In genomic region chr16:13193663-13194071, GRCm38 (mm10) we compare ENCODE assay signal across 12 mouse cellular contexts.
A peak's percentile ranks its signal among the peaks of the same experiment; 100 is the strongest.
DNase-seq lines count a peak whose midpoint lies in the region; ATAC-seq and TF ChIP-seq lines count a peak whose summit lies in the region.
"Had no signal": no experiment of that assay in that cellular context is flagged by ENCODE, and none has a peak within 500 bp of the region (broad histone marks: within the 10 kb centered on the region; RNA-seq: fewer than 3 reads in every experiment).

No protein-coding gene starts in this region.

- TF ChIP-seq CTCF in hindbrain, postnatal 0 days (IDR thresholded peaks at IDR 0.05; ENCODE audit: low read depth) = no peak
- TF ChIP-seq CTCF in layer of hippocampus, adult 2 months (conservative IDR thresholded peaks at IDR 0.05) = no peak

- H3K9ac ChIP-seq in hindbrain, postnatal 0 days (replicated peaks; ENCODE audit: low read length) = no peak overlapping the region
- H3K9ac ChIP-seq in hindbrain, embryonic 12.5 days = no peak overlapping the region
- no peak overlapping the region for H3K9ac ChIP-seq in forebrain, embryonic 12.5 days
- H3K9ac ChIP-seq in forebrain, embryonic 16.5 days (replicated peaks; ENCODE audit: low read depth, low read length) = no peak overlapping the region
- H3K9ac ChIP-seq: liver, postnatal 0 days; neural tube, embryonic 12.5 days had no signal

- no peak overlapping the region for H3K4me3 ChIP-seq in hindbrain, postnatal 0 days (ENCODE audit: low read length)
- H3K4me3 ChIP-seq in hindbrain, embryonic 12.5 days = no peak overlapping the region
- no peak overlapping the region for H3K4me3 ChIP-seq in layer of hippocampus, adult 2 months
- H3K4me3 ChIP-seq in forebrain, embryonic 12.5 days (replicated peaks) = no peak overlapping the region
- H3K4me3 ChIP-seq in forebrain, embryonic 16.5 days (replicated peaks; ENCODE audit: low read length) = no peak overlapping the region
- H3K4me3 ChIP-seq: neural tube, embryonic 12.5 days had no signal

- H3K9me3 ChIP-seq in hindbrain, postnatal 0 days (ENCODE audit: low read length) = no peaks in the 10 kb centered on the region
- no peaks in the 10 kb centered on the region for H3K9me3 ChIP-seq in hindbrain, embryonic 12.5 days (replicated peaks)
- H3K9me3 ChIP-seq in forebrain, embryonic 12.5 days = no peaks in the 10 kb centered on the region
- no peaks in the 10 kb centered on the region for H3K9me3 ChIP-seq in forebrain, embryonic 16.5 days (ENCODE audit: control insufficient read depth, low read length)
- H3K9me3 ChIP-seq: neural tube, embryonic 12.5 days had no signal

- no peak overlapping the region for H3K4me2 ChIP-seq in hindbrain, postnatal 0 days (ENCODE audit: low read depth, low read length)
- no peak overlapping the region for H3K4me2 ChIP-seq in hindbrain, embryonic 12.5 days (replicated peaks)
- no peak overlapping the region for H3K4me2 ChIP-seq in forebrain, embryonic 12.5 days
- no peak overlapping the region for H3K4me2 ChIP-seq in forebrain, embryonic 16.5 days (ENCODE audit: low read length)
- H3K4me2 ChIP-seq: neural tube, embryonic 12.5 days had no signal

- no peaks in the 10 kb centered on the region for H3K27me3 ChIP-seq in hindbrain, postnatal 0 days (ENCODE audit: insufficient read depth, low read length)
- no peaks in the 10 kb centered on the region for H3K27me3 ChIP-seq in hindbrain, embryonic 12.5 days
- H3K27me3 ChIP-seq in forebrain, embryonic 12.5 days = no peaks in the 10 kb centered on the region
- no peaks in the 10 kb centered on the region for H3K27me3 ChIP-seq in forebrain, embryonic 16.5 days (replicated peaks; ENCODE audit: control insufficient read depth, insufficient read depth, low read length)
- H3K27me3 ChIP-seq: neural tube, embryonic 12.5 days had no signal

- ATAC-seq in hindbrain, postnatal 0 days = peak; percentile 78
- no peak for ATAC-seq in hindbrain, embryonic 12.5 days (ENCODE audit: low FRiP score)
- no peak for ATAC-seq in forebrain, embryonic 12.5 days (ENCODE audit: low FRiP score)
- ATAC-seq in forebrain, embryonic 16.5 days = no peak
- ATAC-seq: liver, postnatal 0 days had no signal

- intact Hi-C loops in gastrocnemius, postnatal 36 days (cut with DNase I) = no loop called here

- DNase-seq in hindbrain, postnatal 0 days (ENCODE audit: low spot score) = no peak
- peak; percentile 98 for DNase-seq in heart, adult 11 months
- DNase-seq in layer of hippocampus, adult 2 months (ENCODE audit: low spot score in 2 of 2) = peak; percentile 54 to 77
- DNase-seq in right cerebral cortex, postnatal 10 days (ENCODE audit: low spot score in 2 of 2) = peak; percentile 72 to 82
- no peak for DNase-seq in gastrocnemius, postnatal 36 days
- DNase-seq: cerebellum, adult 9-10 months; kidney, adult 2 months; liver, postnatal 0 days had no signal

- no peak overlapping the region for H3K27ac ChIP-seq in hindbrain, postnatal 0 days
- no peak overlapping the region for H3K27ac ChIP-seq in hindbrain, embryonic 12.5 days
- H3K27ac ChIP-seq in layer of hippocampus, adult 2 months = peak overlapping the region; percentile 95
- H3K27ac ChIP-seq in forebrain, embryonic 12.5 days = no peak overlapping the region
- no peak overlapping the region for H3K27ac ChIP-seq in forebrain, embryonic 16.5 days (ENCODE audit: low read length)
- H3K27ac ChIP-seq: neural tube, embryonic 12.5 days had no signal

- 0 out of 2 replicates have a peak, but pooled peaks cover 10% of the 10 kb centered on the region for H3K4me1 ChIP-seq in hindbrain, postnatal 0 days (ENCODE audit: insufficient read depth, low read length)
- peaks cover 11% of the 10 kb centered on the region for H3K4me1 ChIP-seq in hindbrain, embryonic 12.5 days
- H3K4me1 ChIP-seq in forebrain, embryonic 12.5 days = peaks cover 11% of the 10 kb centered on the region; the same call in 1 of the 2 replicates
- peaks cover 13% of the 10 kb centered on the region for H3K4me1 ChIP-seq in forebrain, embryonic 16.5 days (replicated peaks; ENCODE audit: control insufficient read depth, insufficient read depth, low read length)

- 60% methylated on average over 4 of the region's 4 CpGs for WGBS in hindbrain, postnatal 0 days
- WGBS in hindbrain, embryonic 12.5 days = 75% methylated on average over 4 of the region's 4 CpGs
- 87% methylated on average over 4 of the region's 4 CpGs for WGBS in forebrain, embryonic 12.5 days
- WGBS in forebrain, embryonic 16.5 days = 90% methylated on average over 4 of the region's 4 CpGs

- no peaks in the 10 kb centered on the region for H3K36me3 ChIP-seq in hindbrain, postnatal 0 days (ENCODE audit: insufficient read depth, low read length)
- no peaks in the 10 kb centered on the region for H3K36me3 ChIP-seq in hindbrain, embryonic 12.5 days
- no peaks in the 10 kb centered on the region for H3K36me3 ChIP-seq in forebrain, embryonic 12.5 days (replicated peaks)
- no peaks in the 10 kb centered on the region for H3K36me3 ChIP-seq in forebrain, embryonic 16.5 days (ENCODE audit: control insufficient read depth, insufficient read depth)
- H3K36me3 ChIP-seq: neural tube, embryonic 12.5 days had no signal

Comparison
In these comparisons a context has a peak if more than half of its experiments do, and no peak if none do; other contexts are left out.
1. DNase-seq: peak in heart, adult 11 months (single experiment), layer of hippocampus, adult 2 months (2 of 2) and right cerebral cortex, postnatal 10 days (2 of 2); none in hindbrain, postnatal 0 days (single experiment) and gastrocnemius, postnatal 36 days (0 of 2).